Mouse (Mus musculus): Measurements from ENCODE around the gene Hexa.

GRCm38 (mm10) chr9:59578505-59578867 lies 39.1 kb downstream of the Hexa start:
- TF ChIP-seq CTCF (IDR thresholded peaks at IDR 0.05; ENCODE audit: low read depth) (no peak), EP300 (IDR thresholded peaks at IDR 0.05; ENCODE audit: low read depth) (no peak)
